Mouse (Mus musculus) kidney, adult 9 months (tissue): Measurements from ENCODE around the gene Hmmr.
A peak's percentile ranks its signal among the peaks of the same experiment; 100 is the strongest.
"Not testable (repeated sequence)": the region's sequence is repeated elsewhere in the genome, so short reads cannot be mapped to it uniquely, and the experiment has no call there.

Experiments used
- DNase-seq: peaks from one replicate; pipeline ENCODE4 v3.0.0; 2022

Hmmr gene

GRCm38 (mm10) chr11:40733339-40734174 lies at the start of gene Hmmr, which contains the start of gene Nudcd2:
TSS of gene Hmmr (minus strand) at chr11:40733422.
TSS of gene Nudcd2 (plus strand) at chr11:40733667.
- DNase-seq, result peak; percentile 98

DNA sequence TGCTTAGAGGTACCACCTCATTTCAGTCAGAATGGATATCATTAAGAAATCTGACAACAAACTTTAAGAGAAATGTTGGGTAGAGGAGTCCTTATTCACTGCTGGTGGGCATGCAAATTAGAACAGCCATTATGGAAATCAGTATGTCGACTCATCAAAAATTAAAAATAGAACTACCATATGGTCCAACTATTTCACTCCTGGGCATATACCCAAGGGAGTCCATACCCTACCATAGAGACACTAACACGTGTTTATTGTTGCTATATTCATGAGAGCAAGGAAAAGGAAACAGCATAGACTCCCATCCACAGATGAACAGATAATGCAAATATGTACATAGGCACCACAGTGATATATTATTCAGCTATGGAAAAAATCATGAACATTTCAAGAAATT lies 48.6 kb upstream of the Hmmr start:
- no peak for DNase-seq

GRCm38 (mm10) chr11:40775315-40776269 lies 42.4 kb upstream of the Hmmr start:
- peak; percentile 47 for DNase-seq

GRCm38 (mm10) chr11:40764690-40765089 lies 31.5 kb upstream of the Hmmr start:
- DNase-seq, result no peak

DNA sequence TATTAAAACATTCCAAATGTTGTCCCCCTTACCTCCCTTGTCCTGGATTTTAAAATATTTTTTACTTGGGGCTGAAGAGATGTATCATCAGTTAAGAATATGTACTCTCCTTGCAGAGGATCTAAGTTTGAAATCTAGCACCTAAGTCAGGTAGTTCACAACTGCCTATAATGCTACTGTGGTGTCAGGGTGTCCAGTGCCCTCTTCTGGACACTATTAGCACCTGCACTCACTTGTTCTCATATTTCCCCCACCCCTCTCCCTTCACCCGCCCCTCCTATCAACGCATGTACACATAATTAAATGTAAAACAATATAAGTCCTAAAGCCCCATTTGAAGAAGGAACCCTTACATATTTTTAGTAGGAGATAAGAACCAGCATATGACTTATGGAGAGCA lies 30.2 kb upstream of the Hmmr start:
- DNase-seq, result peak; percentile 32

DNA sequence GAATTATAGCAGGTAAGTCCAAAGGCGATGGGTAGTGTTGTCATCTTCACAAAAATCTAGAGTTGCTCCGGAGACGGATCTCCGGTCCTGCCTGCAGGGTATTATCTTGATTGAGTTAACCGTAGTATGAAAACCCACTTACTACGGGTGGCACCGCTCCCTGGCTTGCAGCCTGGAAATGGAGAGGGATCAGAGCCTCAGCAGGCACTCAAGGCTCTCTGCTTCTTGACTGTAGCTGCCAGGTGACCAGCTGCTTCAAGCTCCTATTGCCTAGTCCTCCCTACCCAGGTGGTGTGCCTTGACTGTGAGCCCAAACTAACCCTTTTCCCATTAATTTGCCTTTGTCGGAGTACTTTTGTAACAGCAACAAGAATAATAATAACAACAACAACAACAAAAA lies 26.7 kb upstream of the Hmmr start:
- DNase-seq, result no peak

DNA sequence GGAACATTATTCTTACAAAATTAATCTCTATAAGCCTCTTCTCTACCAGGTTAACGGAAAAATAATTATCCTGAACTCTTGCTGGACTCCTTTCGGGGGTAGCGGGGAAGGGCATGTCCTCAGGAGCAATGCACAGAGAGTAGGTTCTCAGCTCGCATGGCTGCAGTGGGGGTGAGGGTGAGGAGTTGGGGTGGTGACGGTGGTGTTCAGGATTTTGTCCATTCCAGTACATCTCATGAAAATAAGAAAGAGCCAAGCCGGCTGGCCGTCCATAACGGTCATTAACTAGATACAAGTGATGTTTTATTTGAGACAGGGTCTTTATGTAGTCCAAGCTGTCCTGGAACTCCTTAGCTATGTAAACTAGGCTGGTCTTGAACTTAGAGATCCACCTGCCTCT lies 22.7 kb upstream of the Hmmr start:
- DNase-seq, result no peak

DNA sequence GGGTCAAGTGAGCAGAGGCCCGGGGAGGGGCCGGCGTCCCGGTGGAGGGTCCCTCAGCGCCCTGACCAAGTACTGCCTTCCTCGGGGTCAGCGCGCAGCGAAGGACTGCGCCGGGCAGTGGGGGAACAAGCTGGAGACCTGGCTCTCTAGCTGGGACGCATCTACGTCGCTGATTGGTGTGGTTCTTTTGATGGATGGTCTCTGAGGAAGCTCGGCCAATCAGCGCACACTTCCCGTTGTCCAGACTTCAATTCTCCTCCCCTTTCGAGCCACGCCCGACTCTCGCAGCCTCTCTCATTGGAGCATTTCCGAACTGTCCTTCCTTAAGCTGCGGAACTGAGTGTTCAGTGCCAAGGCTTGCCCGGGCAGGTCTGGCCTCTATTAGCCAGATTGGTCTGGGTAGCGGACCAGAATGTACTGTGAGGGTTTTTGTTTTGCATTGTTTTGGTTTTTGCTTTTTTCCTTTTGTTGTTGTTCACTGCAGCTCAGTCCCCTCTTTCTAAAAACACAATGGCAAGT lies 21.9 kb upstream of the Hmmr start, which contains the start of gene Ccng1:
Gene Ccng1, minus strand, starts transcription at position 203 of the 519 bp plus-strand sequence.
- peak; percentile 97 for DNase-seq

DNA sequence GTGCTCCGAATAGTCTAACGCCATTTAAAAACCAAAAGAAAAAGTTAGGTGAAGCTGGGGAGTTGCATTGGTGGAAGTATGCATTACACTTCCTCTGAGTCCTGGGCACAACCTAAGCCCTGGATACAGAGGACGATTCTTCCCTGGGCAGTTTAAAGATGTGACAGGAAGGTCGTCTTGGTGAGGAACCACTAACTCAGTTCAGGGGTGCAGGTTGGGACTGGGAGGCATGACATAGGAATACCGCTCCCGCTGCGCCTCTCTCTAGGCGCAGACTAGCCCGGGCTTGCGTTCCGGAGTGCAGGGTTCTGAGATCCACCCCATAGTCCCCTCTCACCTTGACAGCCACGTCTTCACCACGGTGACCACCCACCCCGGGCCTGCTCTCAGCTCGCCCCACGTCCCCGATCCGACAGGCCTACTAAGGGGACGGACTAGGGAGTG lies 21.5 kb upstream of the Hmmr start:
- DNase-seq, result peak; percentile 9

GRCm38 (mm10) chr11:40753836-40754235 lies 20.6 kb upstream of the Hmmr start:
- peak; percentile 19 for DNase-seq

DNA sequence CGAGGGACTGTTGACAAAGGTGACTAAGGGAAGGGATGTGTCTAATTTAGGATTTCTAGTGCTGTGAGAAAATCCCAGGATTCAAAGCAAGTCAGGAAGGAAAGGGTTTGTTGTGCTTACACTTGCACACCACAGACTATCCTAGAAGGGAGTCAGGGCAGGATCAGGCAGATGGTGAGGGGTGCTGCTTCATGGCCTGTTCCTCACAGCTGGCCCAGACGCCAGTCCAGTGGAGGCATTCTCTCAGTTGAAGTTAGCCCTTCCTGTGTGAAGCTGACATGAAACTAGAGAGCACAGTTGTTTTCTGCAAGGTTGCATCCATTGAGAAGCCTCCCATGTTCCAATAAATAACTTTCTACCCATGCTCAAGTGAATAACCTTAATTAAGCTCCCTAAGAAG lies 14.5 kb upstream of the Hmmr start:
- no peak for DNase-seq

DNA sequence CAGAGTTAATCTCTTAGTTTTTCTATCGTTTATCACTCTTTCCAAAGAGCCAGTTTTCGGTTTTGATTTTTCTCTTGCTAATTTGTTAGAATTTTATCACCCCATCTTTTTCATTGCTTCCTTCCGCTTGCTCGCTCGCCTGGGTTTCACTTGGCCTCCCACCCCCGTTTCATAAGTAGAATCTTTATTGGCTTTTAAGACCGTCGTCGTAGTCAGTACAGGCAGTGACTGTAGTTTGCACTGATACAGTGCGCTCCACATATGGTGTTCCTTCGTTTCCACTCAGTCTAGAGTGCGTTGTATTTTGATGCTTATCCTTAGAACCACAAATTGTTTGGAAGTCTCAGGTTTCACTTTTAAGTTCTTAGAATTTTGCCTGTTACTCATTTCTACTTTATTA lies 13.1 kb upstream of the Hmmr start:
- DNase-seq, result no peak

GRCm38 (mm10) chr11:40744348-40744747 lies 11.1 kb upstream of the Hmmr start:
- DNase-seq, result no peak

GRCm38 (mm10) chr11:40741605-40742262 lies 8.5 kb upstream of the Hmmr start:
- DNase-seq, result no peak

- no peak for DNase-seq
Measured at GRCm38 (mm10) chr11:40737369-40737768, 4.1 kb upstream of the Hmmr start.

- DNase-seq, result no peak
Measured at GRCm38 (mm10) chr11:40734251-40734752, 1.1 kb upstream of the Hmmr start.

DNA sequence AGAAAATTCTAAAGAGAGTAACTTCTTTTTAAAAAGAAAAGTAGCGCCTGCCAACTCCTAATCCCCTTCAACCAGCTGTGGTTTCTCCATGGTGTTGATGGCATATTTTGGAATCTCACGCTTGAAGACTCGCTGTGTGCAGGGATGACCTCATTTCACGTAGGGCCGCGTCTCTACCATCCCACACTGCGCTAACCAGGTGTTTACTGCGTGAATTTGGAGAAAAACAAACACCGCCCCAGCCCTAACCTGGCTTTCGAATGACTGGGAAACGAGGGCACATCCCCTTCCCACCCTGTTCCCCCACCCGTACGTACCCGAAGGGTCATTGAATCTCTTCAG lies 254 bp downstream of the Hmmr start:
- DNase-seq, result no peak

DNA sequence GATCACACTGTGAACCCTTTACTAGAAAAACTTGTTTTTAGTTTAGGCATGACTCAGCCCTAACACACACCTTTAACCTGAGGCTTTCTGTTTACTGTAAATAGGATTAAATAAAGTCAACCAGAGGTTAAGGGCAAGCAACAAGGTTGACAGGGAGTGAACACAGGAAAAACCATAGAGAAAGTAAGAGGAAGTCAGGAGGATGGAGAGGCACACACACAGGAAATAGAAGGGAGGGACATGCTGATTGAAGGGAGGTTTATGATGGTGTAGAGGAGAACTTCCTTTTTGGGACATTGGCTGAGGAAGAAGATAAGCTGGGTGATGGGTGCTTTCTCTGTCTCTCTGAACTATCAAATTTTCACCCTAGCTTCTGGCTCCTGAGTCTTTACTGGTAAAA lies 14.9 kb downstream of the Hmmr start:
- peak; percentile 3 for DNase-seq

DNA sequence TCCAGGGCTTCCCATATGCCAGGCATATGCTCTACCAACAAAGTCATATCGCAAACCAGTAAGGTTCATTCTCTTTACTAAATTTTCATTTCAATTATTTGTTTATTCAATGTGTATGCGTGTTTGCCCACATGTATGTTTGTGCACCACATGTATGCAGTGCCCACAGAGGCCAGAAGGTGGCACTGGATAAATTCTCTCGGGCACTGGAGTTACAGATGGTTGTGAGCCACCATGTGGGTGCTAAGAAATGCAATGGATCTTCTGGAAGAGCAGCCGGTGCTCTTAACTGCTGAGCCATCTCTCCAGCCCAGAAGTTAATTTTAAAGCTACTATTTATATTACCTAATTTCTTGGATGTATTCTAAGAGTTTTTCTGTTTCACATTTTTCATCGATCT lies 17.7 kb downstream of the Hmmr start:
- DNase-seq, result no peak

DNA sequence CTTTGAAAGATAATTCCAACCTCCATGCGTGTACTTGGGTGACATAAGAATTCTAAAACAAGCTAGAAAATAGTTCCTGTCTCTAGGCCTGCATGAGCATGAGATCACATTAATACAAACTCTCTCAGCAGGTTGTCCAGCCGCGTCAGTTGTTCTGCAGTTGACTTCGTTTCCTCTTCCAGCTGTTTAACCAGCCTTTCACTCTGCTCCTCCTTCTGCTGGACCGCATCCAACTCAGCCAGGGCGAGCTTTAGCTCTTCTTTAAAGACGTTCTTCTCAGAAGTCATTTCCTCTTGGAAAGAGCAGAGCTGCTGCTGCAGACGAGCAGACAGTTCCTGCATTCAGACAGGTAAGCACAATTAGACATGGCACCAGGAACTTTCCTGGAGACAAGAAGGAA lies 19.4 kb downstream of the Hmmr start:
- DNase-seq, result peak; percentile 54

DNA sequence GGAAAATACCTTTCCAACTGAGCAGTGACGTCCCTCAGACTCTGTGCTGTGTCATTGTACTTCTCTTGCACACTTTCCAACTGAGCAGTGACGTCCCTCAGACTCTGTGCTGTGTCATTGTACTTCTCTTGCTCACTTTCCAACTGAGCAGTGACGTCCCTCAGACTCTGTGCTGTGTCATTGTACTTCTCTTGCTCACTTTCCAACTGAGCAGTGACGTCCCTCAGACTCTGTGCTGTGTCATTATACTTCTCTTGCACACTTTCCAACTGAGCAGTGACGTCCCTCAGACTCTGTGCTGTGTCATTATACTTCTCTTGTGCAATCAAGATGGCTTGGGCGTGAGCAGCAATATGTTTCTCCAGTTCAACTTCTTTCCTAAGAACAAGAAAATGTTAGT lies 23.3 kb downstream of the Hmmr start:
- DNase-seq, result not testable (repeated sequence)

- no peak for DNase-seq
Measured at GRCm38 (mm10) chr11:40695103-40695502, 38.1 kb downstream of the Hmmr start, which contains the start of gene Mat2b. TSS of gene Mat2b (minus strand) at chr11:40695203.
